Mouse (Mus musculus) telencephalon, adult 2 months (tissue): ENCODE measurements around the gene Pdcl2.
A peak's percentile ranks its signal among the peaks of the same experiment; 100 is the strongest.

Experiments used
- DNase-seq: peaks from one replicate; pipeline ENCODE4 v3.0.0-alpha.2; 2011; ENCODE audit warnings: low read depth, low spot score

The Pdcl2 gene

DNA sequence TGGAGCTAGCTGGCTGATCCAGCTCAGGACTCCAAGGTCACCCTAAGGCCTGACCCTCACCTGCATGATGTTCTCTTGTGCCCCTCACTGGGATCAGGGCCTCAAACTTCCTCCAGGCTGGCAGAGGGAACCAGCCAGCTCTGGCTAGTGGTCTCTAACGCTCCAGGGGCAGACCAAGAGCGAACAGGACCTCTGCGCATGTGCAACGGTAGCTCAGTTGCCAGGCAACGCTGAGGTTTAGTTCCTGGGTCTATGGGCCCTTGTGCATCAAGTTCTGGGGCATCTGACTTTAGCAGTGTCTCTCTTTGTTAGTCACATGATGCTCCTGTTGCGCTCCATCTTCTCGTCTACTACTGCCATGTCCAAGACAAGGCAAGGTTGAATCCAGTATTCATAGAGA is at the start of gene Pdcl2:
Gene Pdcl2 (minus strand): TSS at position 204 of the 400 bp plus-strand sequence.
- no peak for DNase-seq

DNA sequence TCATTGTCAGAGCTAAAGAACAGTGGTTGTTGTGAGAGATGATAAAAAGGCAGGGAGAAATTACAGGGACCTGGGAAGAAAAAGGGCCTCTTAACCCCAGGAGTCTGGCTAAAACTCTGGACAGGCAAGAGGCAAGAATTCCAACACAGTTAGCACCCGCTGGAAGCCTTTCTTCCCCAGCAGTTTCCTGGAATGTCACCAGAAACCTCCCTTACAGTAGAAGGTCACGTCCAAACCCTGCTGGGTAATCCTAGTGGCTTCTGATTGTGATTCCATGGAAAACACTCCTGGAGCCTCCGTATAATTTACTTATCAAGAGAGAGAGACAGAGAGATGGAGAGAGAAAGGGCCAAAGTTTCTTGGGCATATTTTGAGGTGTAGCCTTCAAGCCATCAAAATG is 48.3 kb upstream of the Pdcl2 start:
- no peak for DNase-seq

DNA sequence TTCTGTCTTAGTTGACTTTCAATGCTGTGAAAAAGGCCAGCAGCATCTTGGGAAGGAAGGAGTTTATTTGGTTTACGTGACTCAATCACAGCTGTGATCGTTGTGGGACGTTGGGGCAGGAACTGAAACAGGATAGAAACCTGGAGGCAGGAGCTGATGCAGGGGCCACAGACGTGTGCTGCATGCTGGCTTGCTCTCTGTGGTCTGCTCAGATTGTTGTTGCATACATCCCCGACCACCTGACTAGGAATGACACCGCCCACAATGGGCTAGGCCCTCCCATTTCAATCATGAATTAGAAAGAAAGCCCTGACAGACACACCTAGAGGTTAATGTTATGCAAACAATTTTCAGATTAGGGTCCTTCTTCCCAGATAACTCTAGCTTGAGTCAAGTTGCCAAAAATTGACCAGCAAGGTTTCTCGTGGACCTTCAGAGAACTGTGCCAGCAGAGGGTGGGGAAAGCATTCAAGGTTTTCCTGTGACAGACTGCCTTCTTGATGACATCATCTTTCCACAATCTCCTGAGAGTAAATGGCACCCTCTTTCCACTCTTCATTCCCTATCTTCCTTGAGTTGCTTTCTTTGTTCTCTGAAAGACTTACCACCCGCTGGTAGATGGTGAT is 38.4 kb upstream of the Pdcl2 start:
- no peak for DNase-seq

DNA sequence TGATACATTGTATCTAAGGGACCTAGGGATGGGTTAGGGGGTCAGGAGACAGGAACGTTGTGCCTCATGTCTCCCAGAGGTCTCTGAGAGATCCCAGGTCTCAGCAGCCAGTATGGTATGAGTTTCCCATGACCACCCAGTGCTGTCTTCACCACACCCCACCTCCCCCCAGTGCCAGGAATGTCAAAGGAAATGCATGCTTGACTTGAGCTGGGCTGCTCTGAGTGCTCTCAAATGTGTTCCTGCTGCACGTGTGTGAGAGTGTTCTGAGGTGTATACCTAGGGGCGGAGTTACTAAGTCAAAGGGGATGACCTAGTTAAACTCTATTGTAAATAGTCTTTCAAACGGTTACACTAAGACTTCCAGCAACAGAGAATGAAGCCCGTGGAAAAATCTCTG is 34.5 kb upstream of the Pdcl2 start:
- DNase-seq = no peak

DNA sequence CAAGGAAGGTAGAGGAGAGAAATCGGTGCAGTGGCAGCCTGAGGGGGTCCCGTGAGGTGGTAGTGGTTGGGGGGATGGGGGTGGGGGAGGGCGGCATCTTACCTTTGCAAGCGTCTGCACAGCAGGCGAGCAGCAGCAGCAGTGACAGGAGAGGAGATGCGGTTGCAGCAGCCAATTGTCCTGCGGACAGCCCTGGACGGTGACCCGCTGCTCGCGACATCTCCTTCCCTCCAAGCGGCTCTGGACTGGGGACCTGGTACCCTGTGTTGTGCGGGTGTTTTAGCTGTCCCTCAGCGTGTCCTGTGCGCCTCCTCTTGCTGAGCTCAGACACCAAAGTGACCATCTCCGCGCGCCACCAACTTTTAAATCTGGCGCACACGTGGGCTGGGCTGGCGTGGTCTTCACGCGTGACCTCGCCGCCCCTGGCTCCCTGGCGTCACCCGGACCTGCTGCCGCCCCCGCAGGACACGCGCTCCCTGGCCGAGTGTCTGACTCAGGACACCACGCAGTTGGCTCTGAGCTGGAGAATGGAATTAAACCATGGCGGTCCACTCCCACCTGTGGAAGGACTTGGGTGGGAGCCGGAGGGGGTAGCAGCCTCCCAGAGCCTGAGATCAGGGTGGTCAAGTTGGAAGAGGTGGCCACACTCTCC is 32.6 kb upstream of the Pdcl2 start, which contains the start of gene Nmu:
Gene Nmu (minus strand): TSS at position 336 of the 652 bp plus-strand sequence.
- DNase-seq = no peak

DNA sequence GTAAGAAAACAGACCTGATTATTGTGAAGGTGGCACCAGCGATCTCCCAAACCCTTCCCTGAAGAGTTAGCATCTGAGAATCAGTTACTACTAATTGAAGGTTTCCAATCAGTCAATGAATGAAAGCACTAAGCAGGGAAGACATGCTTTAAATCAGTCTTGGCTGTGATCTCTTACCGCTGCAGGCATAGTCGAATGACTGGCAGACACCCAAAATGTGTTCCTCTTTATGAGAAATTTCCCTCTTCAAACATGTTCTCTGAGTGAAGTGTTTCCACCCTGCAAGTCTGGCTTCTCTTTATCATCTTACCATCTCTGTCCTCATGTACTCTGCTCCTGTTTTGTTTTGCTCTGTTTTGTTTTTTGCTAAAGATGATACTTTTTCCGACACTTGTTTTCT is 29.8 kb upstream of the Pdcl2 start:
- DNase-seq = no peak

DNA sequence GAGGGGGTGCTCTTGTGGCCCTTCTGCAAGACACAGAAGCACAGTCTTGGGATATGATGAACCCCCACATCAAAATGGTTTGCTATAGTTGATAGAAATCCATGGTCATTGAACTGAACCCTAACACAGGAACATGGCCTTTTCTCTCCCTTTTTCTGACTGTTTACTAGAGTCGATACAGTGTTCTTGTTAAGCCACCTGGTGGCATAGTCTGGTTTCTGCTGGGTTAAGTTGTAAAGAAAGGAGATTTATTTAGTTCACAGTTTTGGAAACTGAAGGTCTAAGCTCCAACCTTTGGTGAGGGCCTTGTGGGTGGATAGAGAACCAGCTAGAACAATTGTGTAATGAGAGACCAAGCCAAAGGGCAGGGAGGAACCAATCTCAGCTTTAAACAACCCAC is 29.1 kb upstream of the Pdcl2 start:
- DNase-seq = no peak

DNA sequence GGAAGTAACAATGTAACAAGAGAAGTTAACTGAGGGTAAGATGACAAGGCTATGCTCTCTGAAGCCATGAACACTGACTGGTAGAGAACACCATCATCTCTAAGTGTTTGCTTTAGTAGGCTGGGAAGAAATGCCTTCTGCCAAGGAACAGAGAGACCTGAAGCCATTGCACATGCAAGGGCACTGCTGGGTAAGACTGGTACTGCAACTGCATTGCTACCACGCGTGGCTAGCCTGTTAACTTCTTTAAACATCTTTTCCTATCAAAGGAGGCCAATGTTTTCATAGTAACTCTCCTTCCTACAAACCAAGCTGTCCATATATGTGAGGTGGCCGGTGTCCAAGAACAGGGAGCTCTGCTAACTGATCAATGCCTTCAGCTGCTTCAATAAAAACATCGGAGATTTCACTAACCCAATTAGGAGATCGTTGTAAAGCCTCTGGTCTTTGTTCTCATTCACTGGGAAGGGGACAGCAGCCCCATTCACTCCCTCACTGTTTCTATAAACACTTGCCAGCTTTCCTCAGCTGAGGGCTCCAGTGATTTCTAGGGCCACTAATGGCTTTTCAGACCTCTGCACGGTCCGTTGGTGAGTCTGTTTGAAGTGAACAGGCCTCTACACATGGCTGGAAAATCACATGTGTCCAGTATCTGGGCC is 21.1 kb upstream of the Pdcl2 start:
- no peak for DNase-seq

DNA sequence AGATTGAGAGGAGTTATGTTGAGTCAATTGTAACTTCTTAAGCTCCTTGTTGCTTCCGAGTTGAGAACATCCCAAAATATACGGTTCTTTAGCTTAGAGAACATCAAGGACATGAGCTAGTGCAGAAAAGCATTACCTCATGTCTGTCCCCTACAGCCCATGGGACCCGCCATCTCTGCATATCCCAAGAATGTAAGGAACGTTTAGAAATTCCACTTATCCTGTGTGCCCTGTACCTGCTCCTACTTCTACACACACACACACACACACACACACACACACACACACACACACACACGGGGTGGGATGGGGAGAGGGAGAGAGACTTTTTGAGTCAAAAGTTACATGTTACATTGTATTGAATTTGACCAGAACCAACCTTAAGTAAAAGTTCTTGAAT is 20.6 kb upstream of the Pdcl2 start:
- no peak for DNase-seq

DNA sequence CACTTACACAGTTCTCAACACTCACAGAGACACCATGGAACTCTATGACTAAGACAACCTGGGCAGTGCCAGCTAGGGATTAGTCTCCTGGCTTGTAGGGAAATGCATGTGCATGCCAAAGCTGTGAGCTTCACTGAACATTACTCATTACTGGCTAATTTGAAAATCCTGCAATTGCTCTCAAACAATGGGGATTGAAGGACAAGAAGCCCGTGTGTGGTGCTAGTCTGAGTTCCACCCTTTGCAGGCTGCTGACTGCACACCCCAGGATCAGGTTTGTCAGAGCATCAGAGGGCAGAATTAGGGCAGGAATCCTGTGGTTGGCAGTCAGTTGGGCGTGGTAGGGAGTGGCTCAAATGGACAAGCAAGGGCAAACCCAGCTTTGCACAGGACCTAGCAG is 15.2 kb upstream of the Pdcl2 start:
- no peak for DNase-seq

DNA sequence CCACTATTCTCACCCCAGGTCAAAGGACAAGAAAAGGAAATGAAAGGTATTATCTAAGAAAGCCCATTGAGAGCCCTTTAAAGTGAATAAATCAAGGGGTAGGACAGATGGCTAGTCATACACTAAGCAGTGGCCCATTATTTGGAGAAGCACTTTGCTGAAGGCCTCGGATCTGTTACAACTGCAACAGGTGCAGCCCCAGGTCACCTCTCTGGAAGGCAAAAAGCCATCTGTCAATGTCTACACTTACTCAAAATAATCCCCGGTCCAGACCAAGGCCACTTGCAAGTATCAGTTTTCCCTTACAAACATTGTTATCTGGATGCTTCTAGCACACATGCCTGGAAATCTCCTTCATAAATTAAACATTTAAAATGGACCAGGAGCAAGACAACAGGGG is 10.0 kb upstream of the Pdcl2 start:
- no peak for DNase-seq

DNA sequence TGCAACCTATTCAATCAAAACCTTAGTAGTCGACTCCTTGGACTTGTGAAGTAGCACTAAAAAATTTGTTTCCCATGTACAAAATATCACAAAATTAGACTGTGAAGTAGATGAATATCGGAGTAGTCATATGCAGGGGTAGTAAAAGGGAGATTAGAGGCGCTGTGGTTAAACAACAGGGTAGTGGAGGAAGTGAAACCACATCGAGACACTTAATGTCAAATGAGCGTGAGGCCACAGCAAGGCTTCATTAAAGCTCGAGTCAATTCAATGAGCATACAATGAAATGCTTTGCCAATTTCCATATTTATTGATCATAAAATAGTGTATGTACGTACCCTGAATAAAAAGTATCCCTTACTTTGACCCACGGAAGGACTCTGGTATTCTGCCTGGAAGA is 6.1 kb upstream of the Pdcl2 start:
- DNase-seq = no peak

DNA sequence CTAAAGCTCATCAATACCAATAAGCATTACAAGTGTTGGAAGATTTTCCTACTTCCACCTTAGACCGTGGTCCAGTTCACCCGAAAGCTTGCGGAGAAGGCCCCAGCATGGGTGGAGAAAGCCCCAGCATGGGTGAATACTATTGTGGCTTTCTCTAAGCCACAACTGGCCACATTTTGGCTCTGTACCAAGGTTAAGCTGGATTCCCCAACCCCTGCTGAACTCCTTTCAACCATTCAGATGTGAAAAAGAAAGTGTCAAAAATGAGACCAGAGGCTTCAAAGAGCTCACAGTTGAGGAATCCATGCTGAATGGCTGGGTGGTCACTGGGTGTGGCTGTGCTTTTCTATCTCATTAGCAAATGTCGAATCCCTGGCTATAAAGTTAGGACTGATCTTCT is 2.9 kb upstream of the Pdcl2 start:
- DNase-seq = no peak

DNA sequence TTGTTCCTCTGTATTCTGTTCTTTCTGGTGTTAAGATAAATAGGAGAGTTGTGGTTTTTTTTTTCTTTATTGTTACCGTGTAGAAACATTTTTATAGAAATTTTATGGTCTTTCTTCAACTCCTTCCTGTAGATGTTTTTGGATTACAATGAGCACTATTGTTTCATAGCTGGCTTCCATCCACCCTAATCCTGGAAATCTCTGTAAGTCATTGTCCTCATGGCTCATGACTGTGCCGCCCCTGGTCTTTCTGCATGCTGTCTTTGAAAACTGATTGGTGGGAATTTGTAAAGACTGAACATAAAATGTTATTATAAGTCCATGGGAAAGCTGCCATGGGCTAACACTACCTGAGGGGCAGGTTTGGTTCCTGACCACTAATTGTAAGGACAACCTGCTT is 3.7 kb downstream of the Pdcl2 start:
- DNase-seq = no peak

DNA sequence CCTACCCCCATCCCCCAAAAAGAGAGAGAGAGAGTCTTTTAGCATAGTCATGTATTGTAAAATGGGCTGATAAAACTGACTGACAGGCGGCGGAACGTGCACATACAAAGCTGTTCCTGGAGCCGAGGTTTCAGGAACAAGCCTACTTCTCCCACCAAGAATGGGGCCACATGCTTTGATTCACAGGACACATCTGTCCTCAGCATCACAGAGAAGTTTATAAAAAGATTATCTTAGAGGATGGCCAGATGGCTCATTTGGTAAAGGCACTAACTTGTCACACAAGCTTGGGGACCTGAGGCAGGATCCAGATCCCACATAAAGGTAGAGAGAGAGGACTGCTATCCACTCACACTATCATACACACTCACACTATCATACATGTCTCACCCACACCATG is 5.8 kb downstream of the Pdcl2 start:
- DNase-seq = no peak

DNA sequence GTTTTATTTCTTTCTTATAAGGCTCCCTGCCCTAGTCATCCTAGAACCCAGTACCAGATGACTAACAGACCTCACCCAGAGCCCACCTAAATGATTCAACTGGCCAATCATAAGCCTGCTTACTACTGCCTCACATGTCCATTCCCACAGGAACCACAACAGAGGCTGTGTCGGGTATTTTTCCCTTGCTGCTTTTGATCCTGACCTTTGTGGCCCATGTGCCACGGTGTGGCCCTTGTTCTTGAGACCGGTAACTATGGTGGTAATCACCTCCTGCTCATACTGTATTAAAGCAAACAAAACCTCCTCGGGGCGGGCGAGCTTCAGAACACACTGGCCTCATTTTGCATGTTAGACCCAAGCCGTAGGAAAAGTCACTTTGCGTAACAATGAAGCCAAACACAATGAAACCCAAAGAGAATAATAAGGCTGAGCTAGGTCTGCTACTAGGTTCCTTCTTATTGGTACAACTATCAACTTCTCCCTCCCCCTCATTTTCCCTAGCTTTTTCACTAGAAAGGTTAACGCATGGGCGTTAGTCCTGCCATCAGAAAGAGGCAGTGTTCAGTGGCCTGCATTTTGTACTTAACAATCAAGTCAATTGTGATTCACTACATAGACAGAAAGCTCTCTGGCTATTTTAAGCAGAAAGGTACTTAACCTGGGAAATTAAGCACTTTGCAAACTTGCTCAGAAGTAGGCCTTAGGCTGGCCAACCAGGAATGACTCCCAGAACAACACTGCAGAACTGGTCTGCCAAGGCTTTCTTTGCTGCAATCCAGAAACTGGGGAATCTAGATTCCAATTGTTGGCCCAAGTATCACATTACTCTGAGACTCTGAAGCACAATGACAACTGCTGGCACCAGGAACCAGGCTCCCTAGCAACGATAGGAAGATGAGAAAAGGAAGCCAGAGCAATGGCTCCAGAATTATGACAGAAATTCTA is 9.4 kb downstream of the Pdcl2 start:
- no peak for DNase-seq

DNA sequence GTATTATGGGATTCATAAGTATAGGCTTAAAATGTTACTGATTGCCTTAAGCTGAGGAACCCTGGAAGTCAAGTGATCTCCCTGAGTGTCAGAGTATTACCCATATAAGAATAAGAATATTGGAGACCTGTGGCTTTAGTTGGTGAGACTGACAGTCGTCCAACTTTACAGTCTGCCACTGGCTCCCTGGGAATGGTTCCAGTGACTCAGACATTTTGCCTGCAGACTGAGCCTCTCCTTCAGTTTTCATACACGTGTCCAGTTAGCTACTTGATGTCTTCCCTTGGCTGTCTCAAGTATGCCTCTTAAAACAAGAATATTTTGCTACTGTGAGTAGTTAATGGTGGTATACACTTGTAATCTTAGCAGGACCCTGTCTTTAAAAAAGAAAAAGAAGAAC is 22.8 kb downstream of the Pdcl2 start:
- no peak for DNase-seq

DNA sequence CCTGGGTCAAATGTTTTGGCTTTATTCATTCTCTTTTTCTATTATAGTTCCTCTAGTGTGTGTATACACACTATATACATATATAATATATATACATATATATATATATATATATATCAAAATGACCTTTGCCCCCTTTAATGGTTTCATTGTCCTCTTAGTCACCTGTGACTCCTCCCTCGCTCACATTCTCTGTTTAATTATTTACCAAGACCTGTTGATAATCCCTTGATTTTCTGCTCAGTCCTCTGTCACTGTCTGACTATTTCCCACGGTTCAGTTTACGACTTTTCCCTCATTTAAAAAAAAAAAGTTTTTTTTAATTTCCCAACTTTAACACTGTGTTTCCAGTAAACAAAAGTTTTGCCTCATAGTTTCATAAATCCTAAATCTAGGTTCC is 24.7 kb downstream of the Pdcl2 start:
- DNase-seq = no peak

DNA sequence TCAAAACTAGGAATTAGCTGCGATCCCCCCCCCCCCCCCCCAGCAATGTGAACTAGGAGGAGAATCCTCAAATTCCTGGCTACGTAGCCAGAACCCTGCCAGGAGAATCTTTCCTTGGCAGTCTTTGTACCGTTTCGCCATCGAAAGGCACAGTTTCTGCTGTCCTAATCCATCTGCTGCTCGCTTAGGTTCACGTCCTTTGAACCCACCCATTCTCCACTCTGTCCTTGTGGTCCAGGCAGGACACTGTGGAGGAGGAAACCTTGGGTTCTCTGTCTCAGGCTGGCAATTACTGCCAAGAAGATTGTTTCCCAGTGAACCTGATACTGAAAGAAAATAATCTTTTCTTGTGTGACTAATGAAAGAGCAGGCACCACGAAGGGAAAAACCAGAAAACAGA is 25.3 kb downstream of the Pdcl2 start:
- DNase-seq = no peak

DNA sequence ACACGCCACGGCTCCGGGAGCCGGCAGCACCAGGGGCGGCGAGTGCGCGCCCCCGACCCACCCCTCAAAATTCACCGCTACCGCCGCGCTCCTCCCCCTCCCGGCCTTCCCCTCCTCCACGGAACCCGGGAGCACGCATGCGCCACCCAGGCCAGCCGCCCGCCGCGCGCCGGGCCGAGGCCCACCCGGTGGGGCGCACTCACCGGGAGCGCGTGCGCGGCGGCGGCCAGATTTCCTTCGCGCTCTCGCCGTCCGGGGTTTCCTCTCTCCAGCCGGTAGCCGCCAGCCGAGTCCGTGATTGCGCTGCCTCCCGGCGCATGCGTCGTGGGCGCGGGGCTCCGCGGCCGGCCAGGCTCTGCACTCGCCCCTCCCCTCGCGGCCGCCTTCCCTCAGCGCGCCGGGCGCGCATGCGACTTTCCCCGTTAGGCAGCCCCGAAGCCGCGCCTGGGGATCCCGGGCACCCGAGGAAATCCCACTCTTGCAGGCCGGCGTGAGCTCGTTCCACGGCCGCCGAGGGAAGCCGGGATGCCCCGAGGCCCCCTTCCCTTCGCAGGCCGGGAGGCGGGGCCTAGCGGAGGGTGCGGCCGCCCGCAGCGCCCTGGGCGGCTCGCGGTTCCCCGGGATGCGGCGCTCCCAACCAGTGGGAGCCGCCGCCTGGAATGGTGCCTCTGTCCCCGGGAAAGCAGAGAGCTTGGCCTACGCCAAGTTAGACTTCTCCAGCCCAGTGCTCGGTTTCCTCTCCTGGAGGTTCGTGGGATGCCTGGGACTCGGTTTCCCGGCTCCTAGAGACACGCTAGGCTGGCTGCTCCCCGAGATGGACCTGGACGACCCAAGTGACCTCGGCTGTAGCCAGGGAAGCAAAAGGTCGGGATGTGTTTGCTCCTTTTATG is 26.3 kb downstream of the Pdcl2 start, which contains the start of gene Clock:
Gene Clock (minus strand): TSS at position 341 of the 890 bp plus-strand sequence.
- peak; percentile 74 for DNase-seq
